Mouse (Mus musculus) G1E (cell line): ENCODE results near the gene Hps5. TPM values are rescaled to one million over a fixed set of nuclear protein-coding genes. Genes with fewer than 3 reads are reported as not detected.

Experiments
- ATAC-seq: 2 replicates; pipeline ENCODE4 v1.8.0; 2016; ENCODE audit warnings: mild to moderate bottlenecking; ENCODE audit not compliant: insufficient number of reproducible peaks, poor library complexity, low FRiP score, severe bottlenecking; ENCODE audit errors: extremely low read depth
- DNase-seq: peaks from one replicate; pipeline ENCODE4 v3.0.0; 2012; ENCODE audit warnings: low spot score
- H3K27me3 ChIP-seq: 2 replicates; pipeline ENCODE4 v1.6.1; 2012; ENCODE audit warnings: mild to moderate bottlenecking, low read length, inconsistent platforms; ENCODE audit not compliant: insufficient read depth
- H3K36me3 ChIP-seq: replicated peaks from 2 replicates; pipeline ENCODE3; 2012; ENCODE audit warnings: mild to moderate bottlenecking, inconsistent platforms
- H3K4me1 ChIP-seq: 2 replicates; pipeline ENCODE4 v1.6.1; 2012; ENCODE audit warnings: low read depth, low read length, inconsistent platforms, mixed read lengths; ENCODE audit not compliant: insufficient read depth
- H3K4me3 ChIP-seq: 2 replicates; pipeline ENCODE4 v1.5.1; 2012; ENCODE audit warnings: low read depth, mild to moderate bottlenecking, inconsistent platforms, low read length, moderate library complexity, mixed read lengths
- H3K9me3 ChIP-seq: replicated peaks from 2 replicates; pipeline ENCODE4 v1.6.1; 2012; ENCODE audit warnings: inconsistent platforms
- CTCF ChIP-seq: IDR thresholded peaks from 2 replicates; pipeline ENCODE4 v1.5.1; 2012; ENCODE audit warnings: low read depth, low read length, inconsistent platforms, mixed read lengths
- GATA1 ChIP-seq: IDR thresholded peaks from 2 replicates; pipeline ENCODE4 v1.6.1; 2012; ENCODE audit warnings: borderline replicate concordance, low read length, inconsistent platforms, mixed read lengths
- GATA2 ChIP-seq: IDR thresholded peaks from 2 replicates; pipeline ENCODE4 v1.6.1; 2012; ENCODE audit warnings: low read depth, low read length, inconsistent platforms, borderline replicate concordance
- POLR2AphosphoS5 ChIP-seq: IDR thresholded peaks from 2 replicates; pipeline ENCODE4 v1.6.1; 2012; ENCODE audit warnings: low read depth, low read length, inconsistent platforms; ENCODE audit not compliant: insufficient replicate concordance
- TAL1 ChIP-seq: conservative IDR thresholded peaks from 2 replicates; pipeline ENCODE4 v1.6.1; 2012; ENCODE audit warnings: low read depth, low read length, inconsistent platforms, mixed read lengths
- polyA plus RNA-seq: library from polyadenylated mRNA; stranded (reverse); fragments of >175 nt; gene quantifications from 2 replicates; pipeline ENCODE4 v1.2.3, GENCODE M21; 2012
- total RNA-seq, 2 experiments: library from RNA; stranded (forward) in 1 of 2; stranded (reverse) in 1 of 2; fragments of 200-1000 nt in 1 of 2; fragments of >200 nt in 1 of 2; fragmentation: Nextera tagmentation in 1 of 2; gene quantifications; 2 replicates each; pipeline ENCODE4 v1.2.3; 2014 to 2017

Gene Hps5
- total and polyA plus RNA-seq, 3 experiments = 2.7 to 34.9 (median 30.4) TPM

GRCm38 (mm10) chr7:46840326-46840725 is 44.5 kb upstream of the Hps5 start:
- no peak overlapping the region for H3K4me3 ChIP-seq
- no peak for ATAC-seq

GRCm38 (mm10) chr7:46839861-46840260 is 44.0 kb upstream of the Hps5 start:
- Histone ChIP-seq H3K4me3 (no peak overlapping the region), H3K4me1 (peaks cover 46% of the 10 kb centered on the region), H3K36me3 (no peaks in the 10 kb centered on the region), H3K27me3 (peaks cover 23% of the 10 kb centered on the region), H3K9me3 (no peaks in the 10 kb centered on the region)
- ATAC-seq (no peak), DNase-seq (no peak)
- TF ChIP-seq TAL1 (no peak), POLR2AphosphoS5 (no peak), CTCF (no peak), GATA1 (no peak), GATA2 (no peak)

More at GRCm38 (mm10) chr7:46840326-46840725, 44.5 kb upstream of the Hps5 start:
- Histone ChIP-seq H3K4me1 (peaks cover 47% of the 10 kb centered on the region), H3K9me3 (no peaks in the 10 kb centered on the region), H3K27me3 (peaks cover 23% of the 10 kb centered on the region), H3K36me3 (no peaks in the 10 kb centered on the region)
- DNase-seq = no peak
- TF ChIP-seq POLR2AphosphoS5 = no peak
- TF ChIP-seq CTCF = no peak
- no peak for TF ChIP-seq GATA1
- no peak for TF ChIP-seq GATA2
- no peak for TF ChIP-seq TAL1

GRCm38 (mm10) chr7:46839446-46839845 is 43.6 kb upstream of the Hps5 start:
- Histone ChIP-seq H3K36me3 (no peaks in the 10 kb centered on the region), H3K4me1 (peaks cover 46% of the 10 kb centered on the region), H3K27me3 (peaks cover 23% of the 10 kb centered on the region), H3K9me3 (no peaks in the 10 kb centered on the region), H3K4me3 (no peak overlapping the region)
- no peak for TF ChIP-seq TAL1
- no peak for TF ChIP-seq GATA1
- no peak for TF ChIP-seq CTCF
- no peak for TF ChIP-seq POLR2AphosphoS5
- TF ChIP-seq GATA2 = no peak
- DNase-seq (no peak), ATAC-seq (no peak)

DNA sequence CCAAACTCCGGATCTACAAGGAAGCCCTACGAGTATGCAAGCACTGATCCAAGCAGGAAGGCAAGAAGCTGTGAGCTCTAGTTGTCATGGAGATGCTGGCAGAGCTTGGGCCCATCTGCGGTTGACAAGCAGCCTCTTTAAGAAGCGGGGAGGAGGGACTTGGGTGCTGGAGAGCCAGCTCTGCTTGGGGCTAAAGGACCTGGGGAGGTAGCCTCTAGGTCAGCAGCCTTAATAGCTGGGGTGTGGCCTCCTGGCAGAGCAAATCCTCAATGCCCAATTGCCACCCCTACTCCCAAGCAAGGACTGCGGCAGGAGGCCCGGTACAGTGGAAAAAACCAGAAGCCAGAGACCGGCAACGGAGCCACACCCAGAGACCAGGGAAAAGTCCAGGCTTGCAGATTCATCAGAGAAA is 43.0 kb upstream of the Hps5 start:
- peak; percentile 24; the same call in 1 of the 2 replicates for ATAC-seq
- H3K4me3 ChIP-seq = no peak overlapping the region; the same call in 1 of the 2 replicates

DNA sequence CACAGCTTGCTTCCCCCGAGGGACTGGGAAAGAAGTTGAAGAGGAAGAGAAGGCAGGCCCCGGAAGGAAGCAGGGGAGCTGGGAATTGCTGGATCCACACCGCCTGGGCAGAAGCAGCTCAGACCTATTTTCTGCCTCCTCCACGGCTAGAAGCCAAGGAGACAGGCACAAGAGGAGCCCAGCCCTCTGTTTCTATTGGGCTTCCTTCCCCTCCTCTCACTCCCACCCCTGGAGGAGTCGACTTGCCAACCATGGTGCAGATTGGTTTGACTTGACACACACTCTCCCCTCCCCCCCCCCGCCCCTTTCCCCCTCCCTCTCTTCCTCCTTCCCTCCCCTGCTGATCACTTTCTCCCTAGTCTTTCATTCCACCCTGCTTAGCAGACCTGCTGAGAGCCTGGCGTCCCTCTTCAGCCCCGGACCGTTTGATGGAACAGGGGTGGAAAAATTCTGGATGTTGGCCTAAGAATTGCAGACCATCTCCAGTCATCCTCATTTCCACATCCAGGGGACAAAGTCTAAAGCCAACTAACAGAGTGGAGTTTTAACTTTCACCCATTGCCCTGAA is 42.3 kb upstream of the Hps5 start:
- no peak for ATAC-seq
- TF ChIP-seq GATA2 (no peak), GATA1 (no peak), CTCF (no peak), POLR2AphosphoS5 (no peak), TAL1 (no peak)
- DNase-seq = no peak
- H3K36me3 ChIP-seq = no peaks in the 10 kb centered on the region
- H3K27me3 ChIP-seq = peaks cover 23% of the 10 kb centered on the region
- peaks cover 45% of the 10 kb centered on the region for H3K4me1 ChIP-seq
- no peaks in the 10 kb centered on the region for H3K9me3 ChIP-seq
- H3K4me3 ChIP-seq = no peak overlapping the region

More for the DNA sequence above, 43.0 kb upstream of the Hps5 start:
- DNase-seq = no peak
- Histone ChIP-seq H3K27me3 (peaks cover 23% of the 10 kb centered on the region), H3K4me1 (peaks cover 41% of the 10 kb centered on the region), H3K9me3 (no peaks in the 10 kb centered on the region), H3K36me3 (no peaks in the 10 kb centered on the region)
- no peak for TF ChIP-seq TAL1

DNA sequence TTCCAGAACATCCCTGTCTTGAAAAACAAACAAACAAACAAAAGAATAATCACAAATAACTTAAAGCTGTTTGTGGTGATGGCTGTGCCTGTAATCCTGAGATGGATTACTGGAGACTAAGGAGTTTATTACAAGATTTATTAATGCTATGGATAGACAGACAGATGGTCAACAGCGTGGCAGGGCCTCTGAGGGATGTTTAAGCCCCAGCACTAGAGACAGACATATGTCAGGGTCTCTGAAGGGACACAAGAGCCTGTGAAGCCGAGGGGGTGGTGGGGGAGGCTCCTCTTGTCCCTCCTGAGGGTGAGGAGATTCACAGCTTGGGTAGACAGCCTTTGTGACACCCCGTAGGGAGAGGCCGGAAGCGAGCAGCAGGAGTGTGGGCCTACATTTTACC is 41.2 kb upstream of the Hps5 start:
- Histone ChIP-seq H3K9me3 (no peaks in the 10 kb centered on the region), H3K27me3 (peaks cover 23% of the 10 kb centered on the region), H3K4me1 (peaks cover 45% of the 10 kb centered on the region), H3K36me3 (no peaks in the 10 kb centered on the region), H3K4me3 (no peak overlapping the region)
- ATAC-seq (no peak), DNase-seq (no peak)
- TF ChIP-seq POLR2AphosphoS5 (no peak), TAL1 (no peak), GATA2 (no peak), CTCF (no peak), GATA1 (no peak)

GRCm38 (mm10) chr7:46836357-46836756 is 40.5 kb upstream of the Hps5 start:
- no peak for TF ChIP-seq TAL1
- no peak for TF ChIP-seq GATA1
- TF ChIP-seq POLR2AphosphoS5 = no peak
- TF ChIP-seq CTCF = no peak
- TF ChIP-seq GATA2 = no peak
- ATAC-seq = no peak
- DNase-seq = no peak
- no peaks in the 10 kb centered on the region for H3K9me3 ChIP-seq
- no peak overlapping the region for H3K4me3 ChIP-seq
- peaks cover 18% of the 10 kb centered on the region for H3K27me3 ChIP-seq
- H3K36me3 ChIP-seq = no peaks in the 10 kb centered on the region
- H3K4me1 ChIP-seq = peaks cover 44% of the 10 kb centered on the region
